Mouse (Mus musculus) urinary bladder, postnatal 10 days (tissue): ENCODE data around the gene Plch2.
"Not testable (repeated sequence)": the region's sequence is repeated elsewhere in the genome, so short reads cannot be mapped to it uniquely, and the experiment has no call there.

Experiments
- DNase-seq: peaks from one replicate; pipeline ENCODE4 v3.0.0; 2022; ENCODE audit warnings: low spot score

The Plch2 gene

DNA sequence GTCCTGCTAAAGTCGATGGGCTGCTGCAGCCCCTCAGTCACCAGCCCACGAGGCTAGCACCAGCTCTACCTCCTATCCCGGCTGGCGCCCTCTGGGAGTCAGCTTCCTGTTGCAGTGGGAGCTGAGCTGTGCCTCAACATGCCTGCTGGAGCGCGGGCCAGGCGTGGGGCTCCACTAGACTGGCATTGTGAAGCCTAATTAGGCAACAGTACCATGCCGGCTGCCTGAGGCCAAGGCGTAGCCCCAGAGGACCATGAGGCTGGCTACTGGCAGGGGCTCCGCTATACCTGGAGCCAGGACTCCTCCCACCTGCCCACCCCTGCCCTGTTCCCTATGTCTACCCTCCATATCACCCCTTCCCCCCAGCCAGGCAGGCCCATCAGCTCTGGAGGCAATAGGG, at the start of gene Plch2:
TSS of gene Plch2 (minus strand) at position 61 of the 400 bp plus-strand sequence.
- DNase-seq, result no peak

DNA sequence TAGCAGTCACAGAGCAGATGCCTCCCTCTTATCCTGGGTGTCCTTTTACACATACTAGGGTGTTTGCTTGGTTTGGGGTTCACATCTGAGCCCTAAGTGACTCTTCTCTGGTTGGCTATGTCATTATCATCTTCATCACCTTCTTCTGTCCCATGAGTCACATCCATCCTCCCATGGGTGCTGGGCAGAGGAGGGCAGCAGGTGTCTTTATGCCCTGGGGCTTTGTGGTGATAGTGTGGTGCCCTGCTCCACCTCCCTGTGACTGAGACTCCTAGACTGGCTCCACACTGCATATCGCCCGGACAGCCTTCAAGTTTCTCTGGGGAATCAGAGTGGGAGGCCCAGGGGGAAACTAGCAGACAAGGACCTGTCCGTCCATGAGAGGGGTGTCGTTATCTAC, 42.0 kb upstream of the Plch2 start:
- no peak for DNase-seq

DNA sequence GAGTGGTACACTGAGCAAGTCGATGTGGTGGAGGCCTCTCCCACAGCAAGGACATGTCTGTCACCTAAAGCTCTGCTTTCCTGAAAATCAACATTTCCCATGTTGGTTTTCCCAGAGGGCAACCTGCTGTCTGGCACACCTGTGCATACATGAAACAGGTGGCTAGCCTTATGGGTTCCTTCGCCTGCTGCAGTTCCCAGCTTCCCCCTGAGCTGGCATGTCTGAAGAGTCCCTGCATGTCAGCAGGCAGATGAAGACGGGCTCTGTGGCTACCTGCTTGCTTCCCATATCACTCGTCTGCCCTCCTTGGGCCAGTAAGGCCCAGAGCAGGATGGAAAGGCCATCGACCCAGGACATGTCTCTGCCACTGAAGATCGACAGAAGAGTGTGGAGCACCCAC, 40.9 kb upstream of the Plch2 start:
- DNase-seq, result no peak

- DNase-seq, result no peak
These were observed 39.4 kb upstream of the Plch2 start for GRCm38 (mm10) chr4:155095967-155096366.

DNA sequence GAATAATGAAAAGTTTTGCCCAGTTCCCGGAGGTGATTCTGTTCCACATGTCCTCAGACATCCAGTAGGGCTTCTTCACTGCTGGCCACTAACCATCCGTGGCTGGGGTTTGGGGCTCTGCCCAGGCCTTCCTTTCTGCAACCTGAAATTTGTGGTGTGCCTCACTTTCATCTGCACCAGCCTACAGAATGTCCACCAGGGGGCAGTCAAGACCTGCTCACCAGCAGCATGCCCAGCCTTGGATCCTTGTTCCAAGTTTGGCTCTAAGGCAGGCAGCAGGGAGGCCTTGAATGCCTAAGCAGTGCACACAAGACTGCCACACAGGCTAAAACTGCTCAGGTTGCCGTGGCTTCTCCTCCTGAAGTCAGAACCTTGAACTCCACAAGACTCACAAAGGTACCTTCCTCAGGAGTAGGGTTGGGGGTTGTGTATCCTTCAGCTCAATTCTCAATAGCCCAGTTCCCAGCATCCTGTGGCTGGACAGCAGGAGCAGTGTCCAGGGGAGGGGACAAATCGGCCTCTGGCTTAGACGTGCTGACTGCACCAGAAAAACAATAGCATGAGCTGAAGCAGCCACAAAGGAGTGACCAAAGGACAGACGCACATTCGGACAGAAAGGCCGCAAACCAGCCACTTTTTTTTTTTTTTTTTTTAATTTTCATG, 38.8 kb upstream of the Plch2 start:
- DNase-seq, result peak; percentile 60

GRCm38 (mm10) chr4:155094565-155094964, 38.0 kb upstream of the Plch2 start:
- DNase-seq, result no peak

GRCm38 (mm10) chr4:155093431-155094149, 37.0 kb upstream of the Plch2 start:
- DNase-seq, result no peak

GRCm38 (mm10) chr4:155092718-155093430, 36.3 kb upstream of the Plch2 start:
- no peak for DNase-seq

- no peak for DNase-seq
These were observed 34.3 kb upstream of the Plch2 start for GRCm38 (mm10) chr4:155090688-155091449.

- no peak for DNase-seq
These were observed 33.6 kb upstream of the Plch2 start for GRCm38 (mm10) chr4:155090147-155090546.

- no peak for DNase-seq
These were observed 32.7 kb upstream of the Plch2 start for GRCm38 (mm10) chr4:155089241-155089640.

GRCm38 (mm10) chr4:155086108-155087024, 29.8 kb upstream of the Plch2 start, which contains the start of the genes Rer1 and Morn1:
TSS of gene Rer1 (minus strand) at chr4:155086382.
TSS of gene Morn1 (plus strand) at chr4:155086577.
- DNase-seq, result peak; percentile 99

GRCm38 (mm10) chr4:155085206-155086107, 28.9 kb upstream of the Plch2 start:
- no peak for DNase-seq

DNA sequence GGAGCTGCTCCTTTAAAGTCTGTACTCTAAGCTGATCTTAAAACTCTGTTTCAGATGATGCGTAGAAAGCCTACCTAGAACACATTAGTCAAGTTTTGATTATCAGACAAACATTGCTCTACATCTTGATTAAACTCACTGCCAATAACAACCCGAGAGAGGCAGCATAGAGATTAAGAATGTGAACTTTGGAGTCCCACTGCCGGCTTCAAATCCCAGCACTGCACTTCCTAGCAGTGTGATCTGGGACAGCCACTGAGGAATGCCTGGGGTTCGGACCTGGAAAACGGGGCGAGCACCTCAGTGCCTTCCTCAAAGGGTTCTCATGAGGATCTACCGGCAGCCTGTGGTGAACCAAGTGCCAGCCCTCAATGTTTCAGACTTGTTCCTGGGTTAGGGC, 27.8 kb upstream of the Plch2 start:
- no peak for DNase-seq

DNA sequence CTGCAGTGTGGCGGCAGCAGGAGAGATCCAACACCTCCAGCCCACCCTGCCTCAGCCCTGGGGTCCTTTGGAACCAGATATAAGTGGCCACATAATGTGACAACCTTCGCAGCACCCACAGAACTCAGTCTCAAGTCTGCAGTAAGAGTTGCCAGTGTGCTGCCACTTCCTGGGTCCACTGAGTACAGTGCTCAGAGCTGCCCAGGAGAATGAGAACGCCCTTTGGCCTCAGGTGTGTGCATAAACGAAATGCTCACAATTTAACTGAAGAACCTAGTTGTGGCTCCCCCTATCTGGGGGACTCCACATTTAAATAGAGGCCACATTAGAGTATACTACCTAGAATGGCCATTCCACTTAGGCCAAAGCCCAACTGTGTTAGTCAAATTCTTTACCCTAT, 27.0 kb upstream of the Plch2 start:
- DNase-seq, result no peak

DNA sequence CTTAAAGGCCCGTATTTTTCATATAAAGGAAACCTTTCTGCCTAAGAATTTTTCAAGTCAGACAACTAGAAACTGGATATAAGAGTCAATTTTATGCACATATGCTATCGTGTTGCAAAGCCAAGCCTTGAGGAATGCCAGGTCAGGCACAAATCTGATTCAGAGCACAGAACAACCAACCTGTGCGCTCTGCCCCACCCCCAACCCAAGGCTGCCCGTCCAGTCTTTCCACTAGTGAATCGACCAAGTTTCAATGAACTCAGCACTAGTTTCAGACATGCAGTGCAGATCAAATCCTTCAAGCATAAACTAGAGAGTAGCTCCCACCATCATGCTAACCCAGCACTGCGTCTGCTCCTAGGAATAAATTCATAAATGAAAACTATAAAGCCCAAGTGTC, 23.1 kb upstream of the Plch2 start:
- no peak for DNase-seq

DNA sequence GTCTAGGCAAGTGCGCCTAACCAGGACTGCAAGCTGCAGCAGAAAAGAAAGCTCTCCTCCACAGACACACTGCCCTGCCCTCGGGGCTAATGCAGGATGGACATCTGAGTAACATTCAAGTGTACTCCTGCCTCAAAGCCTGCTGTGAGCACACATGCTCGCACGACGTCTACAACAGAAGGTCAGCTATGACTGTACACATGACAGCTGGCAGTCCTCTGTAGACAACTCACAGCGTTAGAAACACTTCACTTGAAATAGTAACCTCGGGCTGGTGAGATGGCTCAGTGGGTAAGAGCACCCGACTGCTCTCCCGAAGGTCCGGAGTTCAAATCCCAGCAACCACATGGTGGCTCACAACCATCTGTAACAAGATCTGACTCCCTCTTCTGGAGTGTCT, 22.2 kb upstream of the Plch2 start:
- not testable (repeated sequence) for DNase-seq

GRCm38 (mm10) chr4:155076677-155077076, 20.1 kb upstream of the Plch2 start:
- DNase-seq, result no peak

GRCm38 (mm10) chr4:155075813-155076212, 19.2 kb upstream of the Plch2 start:
- no peak for DNase-seq

GRCm38 (mm10) chr4:155075137-155075536, 18.6 kb upstream of the Plch2 start:
- no peak for DNase-seq
